Mouse (Mus musculus) ovary, adult 2 months (tissue): ENCODE results near the gene Faxc. TPM values are rescaled to one million over a fixed set of nuclear protein-coding genes. Genes with fewer than 3 reads are reported as not detected.

Experiments
- polyA plus RNA-seq: library from polyadenylated mRNA; depleted of rRNA; stranded (reverse); fragments of >200 nt; gene quantifications from 2 replicates; pipeline ENCODE4 v1.2.3, GENCODE M21; 2012; rRNA removed

The Faxc gene
- 3.4 and 3.6 TPM in 2 replicates for polyA plus RNA-seq

DNA sequence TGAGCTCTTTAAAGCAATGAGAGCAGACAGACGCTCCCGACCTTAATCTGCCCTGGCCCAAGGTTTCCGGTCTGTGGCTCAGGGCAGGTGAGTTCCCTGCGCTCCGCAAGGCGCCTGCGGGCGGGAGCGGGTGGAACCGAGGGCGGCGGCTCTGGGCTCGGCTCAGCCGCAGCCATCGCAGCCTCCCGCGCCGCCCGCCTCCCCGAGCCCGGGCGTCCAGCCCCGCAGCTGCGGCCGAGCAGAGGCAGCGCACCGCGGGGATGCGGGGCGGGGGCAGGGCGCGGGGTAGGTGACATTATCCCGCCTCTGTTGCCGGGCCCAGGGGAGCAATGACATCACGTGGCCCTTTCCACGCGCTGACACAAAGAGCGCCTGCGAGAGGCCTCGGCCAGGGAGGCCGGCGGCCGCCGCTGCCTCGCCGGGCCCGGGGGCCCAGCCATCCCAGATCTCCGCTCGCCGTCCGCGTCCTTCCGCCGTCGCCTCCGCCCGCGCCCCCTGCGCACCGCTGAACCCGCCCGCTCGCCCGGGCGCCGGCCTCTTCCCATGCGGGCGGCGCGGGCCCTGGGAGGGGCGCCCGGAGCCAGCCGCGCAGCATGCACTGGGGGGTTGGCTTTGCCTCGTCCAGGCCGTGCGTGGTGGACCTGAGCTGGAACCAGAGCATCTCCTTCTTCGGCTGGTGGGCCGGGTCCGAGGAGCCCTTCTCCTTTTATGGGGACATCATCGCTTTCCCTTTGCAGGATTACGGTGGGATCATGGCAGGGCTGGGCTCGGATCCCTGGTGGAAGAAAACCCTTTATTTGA lies at the start of gene Faxc:
Gene Faxc, plus strand, starts transcription at position 359 of the 801 bp plus-strand sequence.

Other genes with a start within 250 kb of the Faxc start
- gene Prdm13, start 245.4 kb upstream of the Faxc start, polyA plus RNA-seq = 0.09 and 0.34 TPM in 2 replicates
- gene Ccnc, start 203.6 kb upstream of the Faxc start, polyA plus RNA-seq = 2.8 and 4.3 TPM in 2 replicates
- 3.7 TPM in 2 replicates for gene Usp45, start 164.2 kb upstream of the Faxc start, polyA plus RNA-seq
- gene Tstd3, start 164.1 kb upstream of the Faxc start, polyA plus RNA-seq = 0.43 and 0.78 TPM in 2 replicates
- 38.2 and 58.6 TPM in 2 replicates for gene Pnisr, start 83.7 kb upstream of the Faxc start, polyA plus RNA-seq
- 1.8 and 3.1 TPM in 2 replicates for gene Coq3, start 51.7 kb upstream of the Faxc start, polyA plus RNA-seq